Mouse (Mus musculus): ENCODE data around the gene Slc1a4. TPM values are rescaled to one million over a fixed set of nuclear protein-coding genes. Genes with fewer than 3 reads are reported as not detected.

Gene Slc1a4
- polyA plus RNA-seq, 1 experiment from 2014 or later: 75.6 TPM

Other genes starting within 250 kb of the Slc1a4 start
- gene Actr2, start 219.8 kb downstream of the Slc1a4 start, polyA plus RNA-seq (2015; fragmentation: Nextera tagmentation; extraction: Ambion mirVana): 188 and 208 TPM in 2 replicates
- 313 and 318 TPM in 2 replicates for gene Rab1a, start 131.3 kb downstream of the Slc1a4 start, polyA plus RNA-seq (2015; fragmentation: Nextera tagmentation; extraction: Ambion mirVana)
- gene Cep68, start 83.3 kb downstream of the Slc1a4 start, polyA plus RNA-seq (2015; fragmentation: Nextera tagmentation; extraction: Ambion mirVana): 26.6 and 26.7 TPM in 2 replicates
- 24.6 and 26.7 TPM in 2 replicates for gene Sertad2, start 210.5 kb upstream of the Slc1a4 start, polyA plus RNA-seq (2015; fragmentation: Nextera tagmentation; extraction: Ambion mirVana)

All from midbrain, embryonic 16.5 days (tissue).